Mouse (Mus musculus): ENCODE results near the gene Cit. TPM values are rescaled to one million over a fixed set of nuclear protein-coding genes. Genes with fewer than 3 reads are reported as not detected.

The Cit gene
- polyA plus RNA-seq, 1 experiment from 2014 or later, result 22.8 TPM

DNA sequence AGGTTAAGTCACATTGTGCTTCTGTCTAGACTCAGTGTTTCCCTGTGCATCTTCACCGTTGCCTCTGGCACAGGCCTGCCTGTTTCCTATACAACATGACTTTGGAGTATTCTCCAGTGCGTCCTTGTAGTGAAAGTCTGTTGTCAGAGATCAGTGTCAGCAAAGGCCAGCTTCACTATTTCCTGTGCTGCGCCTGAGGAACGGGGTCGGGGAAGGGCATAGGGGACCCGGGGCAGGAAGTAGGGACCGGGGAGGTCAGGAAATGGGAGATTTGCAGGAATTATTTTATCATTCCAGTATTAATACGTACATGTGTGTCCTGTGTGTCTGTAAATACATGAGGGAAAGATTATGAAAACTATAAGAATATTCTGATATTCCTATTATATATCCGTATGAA lies 37.1 kb downstream of the Cit start:
- Histone ChIP-seq H3K9me3 (no peaks in the 10 kb centered on the region), H3K4me1 (no peaks in the 10 kb centered on the region), H3K4me2 (no peak overlapping the region), H3K4me3 (no peak overlapping the region), H3K27me3 (no peaks in the 10 kb centered on the region), H3K36me3 (peaks cover 9% of the 10 kb centered on the region), H3K9ac (no peak overlapping the region), H3K27ac (no peak overlapping the region)
- 84% methylated on average over 9 of the region's 9 CpGs for WGBS
- no peak for ATAC-seq (ENCODE audit: insufficient number of reproducible peaks, low FRiP score, low TSS enrichment, low read depth)

DNA sequence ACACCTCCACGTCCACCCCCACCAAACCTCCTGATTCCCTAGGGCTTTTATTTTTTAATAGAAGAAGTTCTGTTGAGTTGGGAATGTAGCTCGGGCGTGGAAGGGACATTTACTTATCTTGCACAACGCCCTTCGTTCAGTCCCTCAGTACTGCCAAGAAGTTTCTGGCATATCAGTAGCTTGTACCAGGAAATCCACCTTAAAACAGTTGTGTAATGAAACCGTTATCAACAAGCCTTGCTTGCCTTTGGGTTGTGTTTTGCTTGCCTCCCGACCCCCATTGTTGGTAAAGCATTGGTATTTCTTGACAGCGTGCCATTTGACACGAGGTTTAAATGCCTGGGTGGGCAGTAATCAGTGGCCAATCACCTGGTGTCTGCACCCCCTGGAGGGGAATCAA lies 39.4 kb downstream of the Cit start:
- H3K4me2 ChIP-seq, result no peak overlapping the region
- no peak for ATAC-seq (ENCODE audit: insufficient number of reproducible peaks, low FRiP score, low TSS enrichment, low read depth)
- H3K27ac ChIP-seq, result no peak overlapping the region
- H3K9me3 ChIP-seq, result no peaks in the 10 kb centered on the region
- H3K4me1 ChIP-seq, result no peaks in the 10 kb centered on the region
- no peak overlapping the region for H3K4me3 ChIP-seq
- no peaks in the 10 kb centered on the region for H3K27me3 ChIP-seq
- WGBS, result 85% methylated on average over 9 of the region's 9 CpGs
- H3K36me3 ChIP-seq, result peaks cover 19% of the 10 kb centered on the region
- no peak overlapping the region for H3K9ac ChIP-seq

DNA sequence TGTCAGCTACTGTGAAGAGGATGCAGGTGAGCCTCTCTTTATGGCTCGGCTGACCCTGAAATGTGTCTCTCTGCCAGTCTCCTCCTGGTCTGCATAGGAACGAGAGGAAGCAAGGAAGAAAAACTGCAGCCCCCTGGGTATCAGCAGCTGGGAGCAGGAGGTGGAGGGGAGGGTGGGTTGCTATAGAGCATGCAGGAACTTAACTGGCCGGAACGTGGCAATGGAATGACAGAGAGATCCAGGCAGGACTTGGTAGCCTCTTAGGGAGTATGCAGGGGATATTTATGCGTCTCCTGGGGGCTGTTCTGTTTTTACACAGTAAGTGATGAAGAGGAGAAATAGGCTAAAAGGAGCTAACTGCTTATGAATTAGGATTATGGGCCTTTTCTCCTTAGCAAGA lies 48.7 kb downstream of the Cit start:
- Histone ChIP-seq H3K4me1 (no peaks in the 10 kb centered on the region), H3K36me3 (peaks cover 16% of the 10 kb centered on the region; the same call in 1 of the 2 replicates), H3K9me3 (no peaks in the 10 kb centered on the region), H3K27me3 (no peaks in the 10 kb centered on the region), H3K4me3 (no peak overlapping the region), H3K4me2 (no peak overlapping the region), H3K27ac (no peak overlapping the region), H3K9ac (no peak overlapping the region)
- WGBS, result 61% methylated on average over 5 of the region's 5 CpGs
- ATAC-seq (ENCODE audit: insufficient number of reproducible peaks, low FRiP score, low TSS enrichment, low read depth), result no peak

DNA sequence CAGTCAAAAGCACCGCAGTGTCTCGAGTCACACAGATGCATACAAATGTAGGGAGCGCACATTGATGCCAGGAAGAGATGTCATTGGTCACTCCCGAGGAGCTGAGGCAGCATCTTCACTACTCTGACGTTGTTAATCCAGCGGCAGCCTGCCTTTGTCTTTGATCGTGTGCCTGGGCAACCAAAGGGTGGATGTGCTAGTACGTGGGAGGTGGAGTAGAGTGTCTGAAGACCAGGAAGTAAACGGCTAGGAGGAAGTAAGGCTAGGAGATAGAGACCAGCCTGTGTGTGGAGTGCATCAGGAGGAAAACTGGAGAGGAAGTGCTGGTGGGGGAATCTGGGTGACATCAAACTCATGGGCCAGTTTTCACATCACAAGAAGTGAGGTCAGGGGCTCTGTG lies 52.0 kb downstream of the Cit start:
- Histone ChIP-seq H3K36me3 (no peaks in the 10 kb centered on the region), H3K4me2 (no peak overlapping the region), H3K4me3 (no peak overlapping the region), H3K9me3 (no peaks in the 10 kb centered on the region), H3K27me3 (no peaks in the 10 kb centered on the region), H3K27ac (no peak overlapping the region), H3K4me1 (no peaks in the 10 kb centered on the region), H3K9ac (no peak overlapping the region)
- ATAC-seq (ENCODE audit: insufficient number of reproducible peaks, low FRiP score, low TSS enrichment, low read depth), result no peak
- 77% methylated on average over 9 of the region's 9 CpGs for WGBS

DNA sequence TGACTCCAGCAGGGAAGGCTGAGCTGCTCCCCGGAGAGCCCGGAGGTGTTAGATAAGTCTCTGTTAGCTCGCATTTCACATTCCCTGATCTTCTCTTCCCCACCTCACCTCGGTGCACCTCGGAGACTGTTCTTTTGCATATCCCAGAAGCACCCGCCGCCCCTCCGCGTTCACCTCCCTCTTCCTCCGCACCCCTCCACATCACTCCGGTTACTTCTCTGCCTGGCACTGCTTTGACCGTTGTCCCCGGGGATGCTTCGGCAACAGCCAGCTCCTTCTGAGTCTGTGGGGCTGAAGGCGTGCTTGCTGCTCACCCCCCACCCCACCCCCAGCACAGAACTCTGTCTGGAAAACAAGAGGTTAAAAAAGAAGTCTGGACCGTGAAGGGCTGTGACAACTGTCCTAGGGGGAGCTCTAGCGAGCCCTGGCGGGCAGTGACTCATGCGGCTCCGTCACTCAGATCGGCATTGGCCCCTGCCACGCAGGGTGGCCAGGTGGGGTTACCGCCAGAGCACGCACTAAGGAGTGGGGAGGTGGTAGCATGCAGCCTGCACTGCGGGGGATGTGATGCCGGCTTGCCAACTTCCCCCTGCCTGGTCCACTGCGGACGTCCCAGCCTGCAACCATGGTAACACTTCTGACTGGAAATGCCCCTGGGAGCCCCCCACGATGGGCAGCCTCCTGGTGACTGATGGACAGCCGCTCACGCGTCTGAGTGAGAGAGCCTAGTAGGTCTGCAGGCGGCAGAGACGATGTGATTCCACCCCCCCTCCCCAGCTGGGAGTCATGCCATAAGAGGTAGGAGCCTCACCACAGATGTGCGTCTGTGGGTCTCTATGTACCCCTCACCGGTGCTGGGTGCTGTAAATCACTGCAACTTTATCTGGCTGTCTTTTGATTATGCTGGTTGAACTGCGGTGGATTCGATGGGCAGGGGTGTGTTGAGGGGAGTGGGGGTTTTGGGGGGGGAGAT lies 62.2 kb downstream of the Cit start:
- WGBS, result 7% methylated on average over 38 of the region's 38 CpGs
- H3K27me3 ChIP-seq, result 0 out of 2 replicates have a peak, but pooled peaks cover 6% of the 10 kb centered on the region
- peak overlapping the region; percentile 29 for H3K4me3 ChIP-seq
- 0 out of 2 replicates have a peak overlapping the region, but pooled peaks have one; percentile 12 for H3K9ac ChIP-seq
- H3K36me3 ChIP-seq, result no peaks in the 10 kb centered on the region
- H3K9me3 ChIP-seq, result no peaks in the 10 kb centered on the region
- peak; percentile 33; the same call in 1 of the 2 replicates for ATAC-seq (ENCODE audit: insufficient number of reproducible peaks, low FRiP score, low TSS enrichment, low read depth)
- peak overlapping the region; percentile 63 for H3K4me2 ChIP-seq
- H3K4me1 ChIP-seq, result peaks cover 21% of the 10 kb centered on the region
- no peak overlapping the region for H3K27ac ChIP-seq

DNA sequence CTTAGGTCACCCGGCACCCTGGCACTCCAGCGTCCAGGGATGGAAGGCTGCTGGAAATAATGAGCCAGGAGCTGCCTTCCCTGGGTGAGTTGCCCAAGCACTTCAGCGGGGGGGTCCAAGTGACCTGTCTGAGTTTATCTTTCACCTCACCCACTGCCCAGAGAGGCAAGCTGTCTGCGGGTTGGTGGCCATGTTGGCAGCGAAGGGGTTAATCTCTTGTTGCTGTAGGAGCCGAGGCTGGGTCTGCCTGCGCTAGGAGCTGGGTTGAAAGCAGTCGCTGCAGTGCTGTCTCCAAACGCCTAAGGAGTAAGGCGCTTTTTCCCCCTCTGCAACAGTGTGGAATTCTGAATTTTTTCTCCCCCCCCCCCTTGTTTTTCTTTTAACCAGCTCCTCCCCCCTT lies 63.2 kb downstream of the Cit start:
- no peaks in the 10 kb centered on the region for H3K9me3 ChIP-seq
- H3K9ac ChIP-seq, result no peak overlapping the region
- H3K4me1 ChIP-seq, result peaks cover 21% of the 10 kb centered on the region
- no peaks in the 10 kb centered on the region for H3K36me3 ChIP-seq
- H3K4me3 ChIP-seq, result peak overlapping the region; percentile 0; the same call in 1 of the 2 replicates
- ATAC-seq (ENCODE audit: insufficient number of reproducible peaks, low FRiP score, low TSS enrichment, low read depth), result no peak
- H3K27ac ChIP-seq, result no peak overlapping the region
- 31% methylated on average over 10 of the region's 10 CpGs for WGBS
- H3K4me2 ChIP-seq, result peak overlapping the region; percentile 63
- H3K27me3 ChIP-seq, result 0 out of 2 replicates have a peak, but pooled peaks cover 6% of the 10 kb centered on the region

DNA sequence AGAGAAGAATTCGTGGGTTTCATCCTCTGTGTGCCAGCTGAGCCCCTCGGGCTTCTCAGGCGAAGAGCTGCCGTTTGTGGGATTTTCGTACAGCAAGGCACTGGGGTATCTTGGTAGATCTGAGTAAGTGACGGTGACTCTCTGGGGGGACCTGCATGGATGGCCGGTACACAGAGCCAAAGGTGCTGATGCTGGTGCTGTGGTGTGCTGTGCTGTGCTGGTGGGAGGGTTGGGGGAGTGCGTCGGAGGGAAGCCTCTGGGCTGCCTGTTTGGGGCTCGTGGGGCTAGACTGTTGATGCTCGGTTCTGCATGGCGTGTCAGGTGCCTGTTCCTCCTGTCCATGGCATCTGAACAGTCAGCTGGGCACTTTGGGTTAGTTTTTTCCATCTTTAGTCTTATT lies 63.6 kb downstream of the Cit start:
- H3K4me1 ChIP-seq, result peaks cover 21% of the 10 kb centered on the region
- H3K4me2 ChIP-seq, result no peak overlapping the region
- H3K9ac ChIP-seq, result no peak overlapping the region
- H3K4me3 ChIP-seq, result no peak overlapping the region
- no peaks in the 10 kb centered on the region for H3K36me3 ChIP-seq
- no peaks in the 10 kb centered on the region for H3K9me3 ChIP-seq
- no peak for ATAC-seq (ENCODE audit: insufficient number of reproducible peaks, low FRiP score, low TSS enrichment, low read depth)
- H3K27me3 ChIP-seq, result 0 out of 2 replicates have a peak, but pooled peaks cover 6% of the 10 kb centered on the region
- H3K27ac ChIP-seq, result no peak overlapping the region
- 59% methylated on average over 12 of the region's 12 CpGs for WGBS

DNA sequence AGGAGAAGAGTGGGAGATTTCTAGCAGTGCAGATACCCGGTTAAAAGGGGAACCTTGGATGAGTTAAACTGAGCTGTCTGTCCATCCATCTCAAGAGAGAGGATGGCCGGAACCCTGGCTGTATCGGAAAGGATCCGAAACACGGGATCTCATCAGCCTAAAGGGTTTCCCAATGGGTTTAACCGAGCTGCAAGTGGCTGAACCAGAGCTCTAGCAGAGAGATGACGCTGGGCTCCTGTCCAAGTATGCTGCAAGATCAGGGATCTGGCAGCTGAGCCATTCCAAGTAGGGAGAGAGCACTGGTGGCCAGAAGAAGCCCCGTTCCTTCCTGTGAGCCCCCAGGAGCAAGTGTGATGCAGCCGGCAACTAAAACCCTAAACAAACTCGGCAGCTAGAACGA lies 64.0 kb downstream of the Cit start:
- Histone ChIP-seq H3K4me3 (no peak overlapping the region), H3K9me3 (no peaks in the 10 kb centered on the region), H3K27ac (no peak overlapping the region), H3K9ac (no peak overlapping the region), H3K4me1 (peaks cover 21% of the 10 kb centered on the region), H3K36me3 (no peaks in the 10 kb centered on the region), H3K4me2 (no peak overlapping the region), H3K27me3 (0 out of 2 replicates have a peak, but pooled peaks cover 6% of the 10 kb centered on the region)
- ATAC-seq (ENCODE audit: insufficient number of reproducible peaks, low FRiP score, low TSS enrichment, low read depth), result no peak
- 62% methylated on average over 11 of the region's 11 CpGs for WGBS

DNA sequence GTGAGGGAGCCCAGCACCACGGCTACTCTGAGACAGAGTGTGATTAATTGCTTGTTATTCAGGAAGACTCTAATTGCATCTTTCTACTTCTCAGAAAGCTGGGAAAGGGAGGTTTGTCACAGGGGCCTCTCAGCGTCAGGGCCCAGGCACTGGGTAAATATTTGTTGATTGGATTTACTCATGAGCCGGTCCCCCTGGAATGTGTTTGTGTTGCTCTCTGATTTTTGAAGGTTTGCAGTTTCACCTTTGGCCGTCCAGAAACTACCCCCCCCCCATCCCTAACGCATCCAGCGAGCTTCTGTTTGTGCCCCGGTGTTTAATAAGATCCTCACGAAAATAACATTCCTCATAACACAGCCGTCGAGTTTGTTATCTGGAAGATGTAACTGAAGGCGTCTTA lies 65.4 kb downstream of the Cit start:
- H3K9ac ChIP-seq, result no peak overlapping the region
- no peaks in the 10 kb centered on the region for H3K36me3 ChIP-seq
- WGBS, result 59% methylated on average over 11 of the region's 11 CpGs
- no peak overlapping the region for H3K4me3 ChIP-seq
- H3K27me3 ChIP-seq, result 0 out of 2 replicates have a peak, but pooled peaks cover 6% of the 10 kb centered on the region
- no peak for ATAC-seq (ENCODE audit: insufficient number of reproducible peaks, low FRiP score, low TSS enrichment, low read depth)
- no peak overlapping the region for H3K27ac ChIP-seq
- H3K9me3 ChIP-seq, result no peaks in the 10 kb centered on the region
- peaks cover 21% of the 10 kb centered on the region for H3K4me1 ChIP-seq
- H3K4me2 ChIP-seq, result no peak overlapping the region

DNA sequence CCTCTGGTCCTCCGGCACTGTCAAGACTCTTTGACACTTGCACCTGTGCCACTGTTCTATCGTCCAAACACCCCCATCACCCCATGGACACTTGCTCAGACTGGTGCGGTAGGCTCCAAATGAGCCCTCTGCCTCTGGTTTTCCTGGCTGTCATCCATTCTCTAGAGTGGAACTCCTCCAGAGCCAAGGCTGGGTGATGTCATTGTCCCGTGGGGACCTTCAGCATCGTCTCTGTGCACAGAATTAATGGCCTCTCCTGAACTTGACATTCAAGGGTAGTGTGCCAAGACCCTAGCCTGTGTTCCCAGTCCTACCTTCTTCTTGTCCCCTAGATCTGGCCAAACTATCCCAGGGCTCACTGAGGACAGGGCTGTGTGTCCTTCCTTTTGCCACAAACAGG lies 70.4 kb downstream of the Cit start:
- no peak overlapping the region for H3K4me3 ChIP-seq
- no peak overlapping the region for H3K27ac ChIP-seq
- no peak for ATAC-seq (ENCODE audit: insufficient number of reproducible peaks, low FRiP score, low TSS enrichment, low read depth)
- no peaks in the 10 kb centered on the region for H3K27me3 ChIP-seq
- H3K4me2 ChIP-seq, result no peak overlapping the region
- WGBS, result 83% methylated on average over 5 of the region's 5 CpGs
- H3K9me3 ChIP-seq, result no peaks in the 10 kb centered on the region
- H3K9ac ChIP-seq, result no peak overlapping the region
- H3K36me3 ChIP-seq, result no peaks in the 10 kb centered on the region
- no peaks in the 10 kb centered on the region for H3K4me1 ChIP-seq

DNA sequence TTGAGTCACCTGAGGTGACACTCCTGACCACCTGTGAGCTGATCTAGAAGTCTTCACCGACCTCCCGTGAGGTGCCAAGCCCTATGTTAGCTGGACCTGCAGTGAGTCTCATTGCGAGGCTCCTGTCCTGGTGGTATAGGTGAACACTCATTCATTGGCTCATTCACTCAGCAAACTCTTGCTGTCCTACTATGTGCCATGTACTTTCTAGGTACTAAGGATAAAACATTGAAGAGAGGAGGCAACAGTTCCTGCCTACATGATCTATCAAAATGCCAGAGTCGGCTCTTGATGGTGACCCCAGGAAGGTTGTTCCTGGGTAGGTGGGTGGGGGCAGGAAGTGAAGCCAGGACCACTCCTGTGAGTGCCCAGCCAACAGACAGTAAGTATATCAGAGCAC lies 72.9 kb downstream of the Cit start:
- no peak overlapping the region for H3K4me3 ChIP-seq
- 89% methylated on average over 4 of the region's 4 CpGs for WGBS
- no peak overlapping the region for H3K9ac ChIP-seq
- H3K4me2 ChIP-seq, result no peak overlapping the region
- H3K36me3 ChIP-seq, result no peaks in the 10 kb centered on the region
- no peaks in the 10 kb centered on the region for H3K4me1 ChIP-seq
- H3K27ac ChIP-seq, result no peak overlapping the region
- no peak for ATAC-seq (ENCODE audit: insufficient number of reproducible peaks, low FRiP score, low TSS enrichment, low read depth)
- no peaks in the 10 kb centered on the region for H3K9me3 ChIP-seq
- no peaks in the 10 kb centered on the region for H3K27me3 ChIP-seq

DNA sequence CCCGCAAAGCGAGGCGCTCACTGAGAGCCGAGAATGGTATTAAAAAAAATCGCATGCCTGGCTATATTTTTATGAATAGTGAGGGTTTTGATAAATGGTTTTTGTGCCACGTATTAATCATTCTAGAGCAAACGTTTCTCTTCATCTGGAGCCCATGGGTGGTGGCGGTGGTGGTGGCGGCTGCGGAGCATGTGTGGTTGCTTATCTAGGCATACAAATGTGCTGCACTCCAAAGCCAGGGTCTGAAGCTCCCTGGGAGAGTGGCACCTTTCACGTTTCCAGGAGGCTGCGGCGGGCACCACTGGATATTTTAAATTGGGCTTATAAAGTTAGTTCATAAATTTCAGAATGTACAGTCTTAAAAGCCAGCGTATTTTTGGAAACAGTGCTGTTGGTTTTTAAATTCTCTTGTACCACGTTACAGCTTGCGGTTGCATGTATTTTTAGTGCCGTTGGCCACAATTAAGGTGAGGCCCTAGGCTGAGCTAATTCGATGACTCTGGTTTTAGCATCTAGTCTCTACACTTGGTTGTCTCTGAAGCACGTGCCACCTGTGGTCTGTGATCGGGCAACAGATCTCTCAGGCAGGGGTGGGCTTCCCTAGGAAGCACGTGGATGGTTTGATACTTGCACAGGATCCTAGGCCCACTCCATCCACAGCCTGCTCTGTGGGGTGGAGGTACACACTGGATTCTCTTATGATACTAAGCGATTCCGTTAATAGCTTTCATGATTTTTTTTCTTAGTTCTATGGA lies 73.7 kb downstream of the Cit start:
- Histone ChIP-seq H3K9me3 (no peaks in the 10 kb centered on the region), H3K27me3 (no peaks in the 10 kb centered on the region), H3K4me3 (no peak overlapping the region), H3K27ac (no peak overlapping the region), H3K4me1 (no peaks in the 10 kb centered on the region), H3K9ac (no peak overlapping the region), H3K4me2 (no peak overlapping the region), H3K36me3 (no peaks in the 10 kb centered on the region)
- 68% methylated on average over 23 of the region's 23 CpGs for WGBS
- no peak for ATAC-seq (ENCODE audit: insufficient number of reproducible peaks, low FRiP score, low TSS enrichment, low read depth)

Data from limb, embryonic 15.5 days (tissue).